Mouse (Mus musculus): Measurements from ENCODE around the gene Gm14692. TPM values are rescaled to one million over a fixed set of nuclear protein-coding genes. Genes with fewer than 3 reads are reported as not detected.

Gene Gm14692
- total RNA-seq (2023) = not detected

GRCm38 (mm10) chrX:67695398-67695797, at the start of gene Gm14692:
Gm14692 (plus strand) TSS chrX:67695698.

GRCm38 (mm10) chrX:67693462-67693861, 2.0 kb upstream of the Gm14692 start, which contains the start of gene Gm1140:
Gm1140 (minus strand) TSS chrX:67693562.

Other genes starting within 250 kb of the Gm14692 start
- gene Gm1140, start 2.1 kb upstream of the Gm14692 start, total RNA-seq (2023) = not detected
- not detected for gene 4933436I01Rik, start 225.8 kb downstream of the Gm14692 start, total RNA-seq (2023)

Data from CD4-positive naive resting alpha-beta T cell, adult 57 days (primary cell).